Mouse (Mus musculus) thymus, adult 2 months (tissue): Measurements from ENCODE around the gene Zfp771. TPM values are rescaled to one million over a fixed set of nuclear protein-coding genes. Genes with fewer than 3 reads are reported as not detected.

ENCODE experiments used
- DNase-seq: peaks from one replicate; pipeline ENCODE4 v3.0.0; 2021
- H3K27ac ChIP-seq: fragments of 200-500 bp; 2 replicates; pipeline ENCODE4 v1.5.1; 2012; ENCODE audit warnings: low read length, control low read depth; ENCODE audit not compliant: control insufficient read depth, insufficient read depth
- H3K27me3 ChIP-seq: fragments of 200-500 bp; 2 replicates; pipeline ENCODE4 v1.6.1; 2012; ENCODE audit warnings: mild to moderate bottlenecking, low read length, moderate library complexity, mixed read lengths; ENCODE audit not compliant: control insufficient read depth, insufficient read depth
- H3K36me3 ChIP-seq: fragments of 200-500 bp; 2 replicates; pipeline ENCODE4 v1.6.1; 2012; ENCODE audit warnings: mild to moderate bottlenecking, low read length, moderate library complexity; ENCODE audit not compliant: control insufficient read depth, insufficient read depth
- H3K4me1 ChIP-seq: fragments of 200-500 bp; replicated peaks from 2 replicates; pipeline ENCODE4 v1.6.1; 2012; ENCODE audit warnings: low read length; ENCODE audit not compliant: control insufficient read depth, insufficient read depth
- H3K4me3 ChIP-seq: fragments of 200-500 bp; 2 replicates; pipeline ENCODE4 v1.5.1; 2012; ENCODE audit warnings: mild to moderate bottlenecking, low read length, control low read depth, moderate library complexity; ENCODE audit not compliant: control insufficient read depth, insufficient read depth
- CTCF ChIP-seq: fragments of 200-500 bp; IDR thresholded peaks from 2 replicates; pipeline ENCODE4 v1.5.1; 2012; ENCODE audit warnings: mild to moderate bottlenecking, control low read depth, low read length, moderate library complexity, borderline replicate concordance; ENCODE audit not compliant: control insufficient read depth, poor library complexity, insufficient read depth; ENCODE audit errors: extremely low read depth
- POLR2A ChIP-seq: fragments of 200-500 bp; IDR thresholded peaks from 2 replicates; pipeline ENCODE4 v1.6.1; 2012; ENCODE audit warnings: mild to moderate bottlenecking, low read length, control low read depth, moderate library complexity; ENCODE audit not compliant: control insufficient read depth, poor library complexity, insufficient read depth; ENCODE audit errors: extremely low read depth
- whole genome bisulfite sequencing: fragments of 180-500 bp; shearing (Covaris S2); methylation state at CpG from one replicate; pipeline ENCODE4 v1.1.7; 2018; 5-methylcytosine and 5-hydroxymethylcytosine counted together
- polyA plus RNA-seq: library from polyadenylated mRNA; depleted of rRNA; stranded (reverse); fragments of >200 nt; gene quantifications from 2 replicates; pipeline ENCODE4 v1.2.3, GENCODE M21; 2012

Gene Zfp771
- polyA plus RNA-seq, 1 experiment, result 91.3 TPM

DNA sequence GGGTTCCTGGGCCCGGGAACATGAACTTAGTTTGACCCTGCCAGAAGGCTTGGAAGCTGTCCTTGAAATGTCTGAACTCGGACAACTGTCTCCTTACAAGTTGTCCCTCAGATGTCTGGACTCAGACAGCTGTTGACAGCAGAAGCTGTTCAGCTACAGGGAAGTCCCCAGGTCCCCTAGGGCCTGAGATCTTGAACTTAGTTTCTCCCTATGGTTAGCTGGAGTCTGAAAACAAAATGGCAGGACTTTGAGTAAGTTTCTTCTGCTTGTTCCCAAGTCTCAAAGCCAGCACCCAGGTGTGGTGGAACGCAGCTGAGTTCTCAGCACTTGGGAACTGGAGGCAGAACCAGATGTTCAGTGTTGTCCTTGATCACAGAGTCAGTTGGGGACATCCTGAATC, 36.0 kb downstream of the Zfp771 start:
- 61% methylated on average over 3 of the region's 3 CpGs for WGBS
- no peak for TF ChIP-seq CTCF
- TF ChIP-seq POLR2A, result no peak
- Histone ChIP-seq H3K27me3 (no peaks in the 10 kb centered on the region), H3K27ac (peak overlapping the region; percentile 93), H3K4me1 (peaks cover 55% of the 10 kb centered on the region), H3K36me3 (no peaks in the 10 kb centered on the region), H3K4me3 (no peak overlapping the region)
- DNase-seq, result no peak

DNA sequence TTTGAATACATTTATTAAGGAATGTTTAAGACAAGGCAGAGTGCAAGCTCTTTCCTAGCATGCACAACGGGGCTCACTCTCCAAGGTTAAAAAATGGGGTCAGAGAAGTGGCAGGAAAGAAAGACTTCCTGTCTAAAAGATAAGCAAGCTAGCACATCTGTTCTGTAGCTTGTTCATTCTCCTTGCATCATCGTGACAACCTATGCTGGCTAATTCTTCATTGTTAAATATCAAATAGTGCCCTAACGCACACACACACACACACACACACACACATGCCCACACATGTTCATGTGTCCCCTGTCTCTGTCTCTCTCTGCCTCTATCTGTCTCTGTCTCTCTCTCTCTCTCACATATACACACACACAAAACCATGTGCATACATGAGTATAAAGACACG, 37.0 kb downstream of the Zfp771 start:
- H3K36me3 ChIP-seq, result no peaks in the 10 kb centered on the region
- no peak for DNase-seq
- no peak for TF ChIP-seq CTCF
- no peak for TF ChIP-seq POLR2A
- peak overlapping the region; percentile 93 for H3K27ac ChIP-seq
- WGBS, result 6% methylated on average over 4 of the region's 4 CpGs
- no peaks in the 10 kb centered on the region for H3K27me3 ChIP-seq
- peaks cover 61% of the 10 kb centered on the region for H3K4me1 ChIP-seq
- no peak overlapping the region for H3K4me3 ChIP-seq

DNA sequence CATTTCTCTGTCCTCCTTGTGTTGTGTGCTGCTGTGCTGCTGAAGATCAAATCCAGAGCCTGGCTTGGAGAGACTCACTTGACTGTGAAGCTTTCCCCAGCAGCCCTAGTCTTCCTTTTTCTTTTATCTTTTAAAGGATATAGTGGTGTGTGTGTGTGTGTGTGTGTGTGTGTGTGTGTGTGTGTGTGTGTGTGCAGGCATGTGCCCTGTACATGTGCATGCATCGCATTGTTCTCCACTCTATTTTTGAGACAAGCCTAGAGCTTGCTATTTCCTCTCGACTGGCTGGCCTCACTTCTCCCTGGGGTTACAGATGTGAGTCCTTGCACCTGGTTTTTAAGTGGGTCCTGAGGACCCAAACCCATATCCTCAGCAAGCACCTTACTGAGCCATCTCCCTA, 38.1 kb downstream of the Zfp771 start:
- peak overlapping the region; percentile 97 for H3K27ac ChIP-seq
- no peak overlapping the region for H3K4me3 ChIP-seq
- H3K4me1 ChIP-seq, result peaks cover 64% of the 10 kb centered on the region
- 5% methylated on average over 2 of the region's 2 CpGs for WGBS
- no peaks in the 10 kb centered on the region for H3K36me3 ChIP-seq
- DNase-seq, result peak; percentile 53
- no peak for TF ChIP-seq CTCF
- H3K27me3 ChIP-seq, result no peaks in the 10 kb centered on the region

DNA sequence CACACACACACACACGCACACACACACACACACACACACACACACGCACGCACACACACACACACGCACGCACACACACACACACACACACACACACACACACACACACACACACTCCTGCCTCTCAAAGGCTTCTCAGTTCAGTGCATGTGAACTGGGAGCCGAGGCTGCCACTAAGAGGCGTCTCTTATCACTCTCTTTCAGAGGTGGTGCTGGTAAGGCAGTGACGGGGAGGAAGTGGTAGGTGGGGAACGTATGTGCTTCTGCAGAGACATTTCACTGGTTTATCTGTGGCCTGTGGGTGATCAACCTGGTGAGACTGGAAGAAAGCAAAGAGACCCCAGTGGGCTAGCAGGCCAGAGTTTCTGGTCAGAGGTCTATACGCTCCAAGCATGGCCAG, 41.1 kb downstream of the Zfp771 start:
- 25% methylated on average over 7 of the region's 10 CpGs for WGBS
- TF ChIP-seq POLR2A, result no peak
- TF ChIP-seq CTCF, result no peak
- Histone ChIP-seq H3K36me3 (no peaks in the 10 kb centered on the region), H3K27me3 (no peaks in the 10 kb centered on the region), H3K4me1 (peaks cover 65% of the 10 kb centered on the region), H3K27ac (peak overlapping the region; percentile 96), H3K4me3 (no peak overlapping the region)
- DNase-seq, result peak; percentile 54

- no peak for DNase-seq
- TF ChIP-seq POLR2A (no peak), CTCF (no peak)
- Histone ChIP-seq H3K4me1 (peaks cover 58% of the 10 kb centered on the region), H3K36me3 (no peaks in the 10 kb centered on the region), H3K4me3 (no peak overlapping the region), H3K27ac (peak overlapping the region; percentile 85), H3K27me3 (no peaks in the 10 kb centered on the region)
- whole genome bisulfite sequencing, result 60% methylated on average over 1 of the region's 1 CpGs
These were observed 43.9 kb downstream of the Zfp771 start for GRCm38 (mm10) chr7:127287940-127288339.

- DNase-seq, result no peak
- no peak overlapping the region for H3K27ac ChIP-seq
- no peak overlapping the region for H3K4me3 ChIP-seq
- WGBS, result 28% methylated on average over 2 of the region's 2 CpGs
- H3K36me3 ChIP-seq, result no peaks in the 10 kb centered on the region
- no peak for TF ChIP-seq POLR2A
- TF ChIP-seq CTCF, result no peak
- no peaks in the 10 kb centered on the region for H3K27me3 ChIP-seq
- H3K4me1 ChIP-seq, result peaks cover 52% of the 10 kb centered on the region
These were observed 45.2 kb downstream of the Zfp771 start for GRCm38 (mm10) chr7:127289306-127289705.

DNA sequence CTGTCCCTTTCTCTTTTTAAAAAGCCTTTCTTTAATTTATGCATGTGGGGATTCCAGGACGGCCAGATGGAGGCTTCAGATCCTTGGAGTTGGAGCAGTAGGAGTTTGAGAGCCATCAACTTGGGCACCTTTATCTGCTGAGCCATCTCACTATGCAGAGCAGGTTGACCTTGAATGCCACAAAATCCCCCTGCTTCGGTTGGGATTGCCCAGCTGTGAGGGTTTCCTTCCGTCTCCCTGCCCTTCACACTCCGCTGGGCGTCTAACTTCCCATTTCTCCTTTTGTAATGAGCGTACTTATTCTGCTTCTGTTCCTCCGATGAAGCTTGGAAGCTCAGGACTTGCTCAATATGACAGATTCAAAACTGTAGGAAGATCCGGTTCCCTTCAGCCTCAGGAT, 46.1 kb downstream of the Zfp771 start:
- no peak for DNase-seq
- no peak for TF ChIP-seq CTCF
- TF ChIP-seq POLR2A, result no peak
- no peaks in the 10 kb centered on the region for H3K36me3 ChIP-seq
- H3K27ac ChIP-seq, result no peak overlapping the region
- 47% methylated on average over 8 of the region's 8 CpGs for WGBS
- H3K4me3 ChIP-seq, result no peak overlapping the region
- H3K27me3 ChIP-seq, result no peaks in the 10 kb centered on the region
- H3K4me1 ChIP-seq, result peaks cover 47% of the 10 kb centered on the region
